ENCODE assay signal across 8 mouse cellular contexts in genomic region chr4:126599971-126600754, GRCm38 (mm10). TPM values are rescaled to one million over a fixed set of nuclear protein-coding genes. Genes with fewer than 3 reads are reported as not detected.
DNase-seq lines count a peak whose midpoint lies in the region; ATAC-seq and TF ChIP-seq lines count a peak whose summit lies in the region.

No protein-coding gene starts in this region.

- H3K9ac ChIP-seq in forebrain, embryonic 16.5 days (replicated peaks; ENCODE audit: low read depth, low read length): no peak overlapping the region

- ATAC-seq in forebrain, embryonic 16.5 days: no peak

- no peaks in the 10 kb centered on the region for H3K9me3 ChIP-seq in forebrain, embryonic 10.5 days
- no peaks in the 10 kb centered on the region for H3K9me3 ChIP-seq in forebrain, embryonic 16.5 days (ENCODE audit: control insufficient read depth, low read length)

- peak; percentile 92 for TF ChIP-seq CTCF in gastrocnemius, adult 2 months (IDR thresholded peaks at IDR 0.05)

- H3K27me3 ChIP-seq in forebrain, embryonic 10.5 days (ENCODE audit: poor library complexity, severe bottlenecking): peaks cover 76% of the 10 kb centered on the region
- peaks cover 11% of the 10 kb centered on the region for H3K27me3 ChIP-seq in forebrain, embryonic 16.5 days (replicated peaks; ENCODE audit: control insufficient read depth, insufficient read depth, low read length)

- no peak overlapping the region for H3K27ac ChIP-seq in forebrain, embryonic 10.5 days
- no peak overlapping the region for H3K27ac ChIP-seq in forebrain, embryonic 16.5 days (ENCODE audit: low read length)
- no peak overlapping the region for H3K27ac ChIP-seq in gastrocnemius, adult 2 months

- H3K4me2 ChIP-seq in forebrain, embryonic 16.5 days (ENCODE audit: low read length): no peak overlapping the region

- DNase-seq in forebrain, embryonic 10.5 days (ENCODE audit: extremely low spot score, low spot score): peak; percentile 73
- peak; percentile 71 for DNase-seq in ES-CJ7 (ENCODE audit: low read depth, low spot score)
- peak; percentile 65 for DNase-seq in cerebellum, adult 9-10 months
- peak; percentile 46 for DNase-seq in gastrocnemius, adult 2 months
- DNase-seq in kidney, postnatal 4 days: peak; percentile 77 to 80
- peak; percentile 76 for DNase-seq in lung, postnatal 36 days
- DNase-seq in right cerebral cortex, postnatal 25 days: peak; percentile 21

- no peak overlapping the region for H3K4me3 ChIP-seq in forebrain, embryonic 10.5 days
- no peak overlapping the region for H3K4me3 ChIP-seq in forebrain, embryonic 16.5 days (replicated peaks; ENCODE audit: low read length)
- no peak overlapping the region for H3K4me3 ChIP-seq in gastrocnemius, adult 2 months

- H3K36me3 ChIP-seq in forebrain, embryonic 10.5 days (replicated peaks): peaks cover under 1% of the 10 kb centered on the region; the same call in 1 of the 2 replicates
- no peaks in the 10 kb centered on the region for H3K36me3 ChIP-seq in forebrain, embryonic 16.5 days (ENCODE audit: control insufficient read depth, insufficient read depth)

- intact Hi-C loops in gastrocnemius, adult 2 months (cut with DNase I): loop anchor here (1.0 to 2.0 kb wide), 2 partner anchors 141 to 241 kb away; no protein-coding TSS in a partner anchor

- WGBS in forebrain, embryonic 10.5 days: 35% methylated on average over 8 of the region's 8 CpGs
- WGBS in forebrain, embryonic 16.5 days: 33% methylated on average over 8 of the region's 8 CpGs

- peaks cover 35% of the 10 kb centered on the region for H3K4me1 ChIP-seq in forebrain, embryonic 10.5 days
- peaks cover 12% of the 10 kb centered on the region for H3K4me1 ChIP-seq in forebrain, embryonic 16.5 days (replicated peaks; ENCODE audit: control insufficient read depth, insufficient read depth, low read length)

RNA-seq across cellular contexts. Expression of gene 5730409E04Rik, which starts 9.5 kb away (rescaled TPM):
- 0.94 and 1.3 TPM in 2 replicates for polyA plus RNA-seq in forebrain, embryonic 10.5 days (2016; fragmentation: Nextera tagmentation; extraction: Ambion mirVana)
- polyA plus RNA-seq in forebrain, embryonic 16.5 days (2015; fragmentation: Nextera tagmentation; extraction: Ambion mirVana): 3.9 and 4.6 TPM in 2 replicates
- 10 to 100 TPM; 21.6 to 25.9 TPM for total RNA-seq in gastrocnemius, adult 2 months (2021)

RNA-seq across cellular contexts. Expression of gene Clspn, which starts 43.4 kb away (rescaled TPM):
- polyA plus RNA-seq in forebrain, embryonic 10.5 days (2016; fragmentation: Nextera tagmentation; extraction: Ambion mirVana): 64.3 and 65.9 TPM in 2 replicates
- 12.0 and 13.6 TPM in 2 replicates for polyA plus RNA-seq in forebrain, embryonic 16.5 days (2015; fragmentation: Nextera tagmentation; extraction: Ambion mirVana)
- under 1 TPM; 0.28 to 0.50 TPM for total RNA-seq in gastrocnemius, adult 2 months (2021)

Comparison
In these comparisons a context has a peak if more than half of its experiments do, and no peak if none do; other contexts are left out.
1. DNase-seq: peak in every context shown above with its lines; median percentile 78 in kidney, postnatal 4 days; 76 in lung, postnatal 36 days; 73 in forebrain, embryonic 10.5 days; 71 in ES-CJ7; 65 in cerebellum, adult 9-10 months; 46 in gastrocnemius, adult 2 months; 21 in right cerebral cortex, postnatal 25 days.